Mouse (Mus musculus): ENCODE data around the gene Rftn2. TPM values are rescaled to one million over a fixed set of nuclear protein-coding genes. Genes with fewer than 3 reads are reported as not detected.

Rftn2 gene
- polyA plus RNA-seq, 1 experiment from 2014 or later, result 20.5 TPM

GRCm38 (mm10) chr1:55194064-55194915, 32.3 kb downstream of the Rftn2 start:
- no peak overlapping the region for H3K4me3 ChIP-seq (ENCODE audit: low read depth, low read length)
- DNase-seq (ENCODE audit: low spot score), result no peak
- H3K4me2 ChIP-seq (ENCODE audit: low read depth, low read length), result no peak overlapping the region
- no peaks in the 10 kb centered on the region for H3K4me1 ChIP-seq (ENCODE audit: control insufficient read depth, insufficient read depth, low read length)
- no peaks in the 10 kb centered on the region for H3K27me3 ChIP-seq (ENCODE audit: control insufficient read depth, insufficient read depth, low read length)
- no peaks in the 10 kb centered on the region for H3K9me3 ChIP-seq (replicated peaks; ENCODE audit: control insufficient read depth, low read length)
- no peaks in the 10 kb centered on the region for H3K36me3 ChIP-seq (replicated peaks; ENCODE audit: control insufficient read depth, insufficient read depth, low read depth, low read length)
- H3K27ac ChIP-seq (replicated peaks; ENCODE audit: low read depth, low read length), result no peak overlapping the region
- WGBS, result 38% methylated on average over 19 of the region's 19 CpGs
- no peak for ATAC-seq (replicated peaks; ENCODE audit: insufficient number of reproducible peaks, low FRiP score, low TSS enrichment, low read depth)
- H3K9ac ChIP-seq (replicated peaks; ENCODE audit: low read length), result no peak overlapping the region

GRCm38 (mm10) chr1:55193316-55193715, 33.3 kb downstream of the Rftn2 start:
- DNase-seq (ENCODE audit: low spot score) (peak; percentile 79), ATAC-seq (replicated peaks; ENCODE audit: insufficient number of reproducible peaks, low FRiP score, low TSS enrichment, low read depth) (peak; percentile 78)
- no peaks in the 10 kb centered on the region for H3K9me3 ChIP-seq (replicated peaks; ENCODE audit: control insufficient read depth, low read length)
- no peaks in the 10 kb centered on the region for H3K4me1 ChIP-seq (ENCODE audit: control insufficient read depth, insufficient read depth, low read length)
- no peaks in the 10 kb centered on the region for H3K27me3 ChIP-seq (ENCODE audit: control insufficient read depth, insufficient read depth, low read length)
- no peak overlapping the region for H3K4me3 ChIP-seq (ENCODE audit: low read depth, low read length)
- H3K36me3 ChIP-seq (replicated peaks; ENCODE audit: control insufficient read depth, insufficient read depth, low read depth, low read length), result no peaks in the 10 kb centered on the region
- 19% methylated on average over 2 of the region's 2 CpGs for WGBS
- H3K9ac ChIP-seq (replicated peaks; ENCODE audit: low read length), result no peak overlapping the region
- H3K27ac ChIP-seq (replicated peaks; ENCODE audit: low read depth, low read length), result peak overlapping the region; percentile 57
- H3K4me2 ChIP-seq (ENCODE audit: low read depth, low read length), result no peak overlapping the region

GRCm38 (mm10) chr1:55192824-55193223, 33.8 kb downstream of the Rftn2 start:
- 53% methylated on average over 3 of the region's 3 CpGs for WGBS

GRCm38 (mm10) chr1:55192015-55192414, 34.6 kb downstream of the Rftn2 start:
- Histone ChIP-seq H3K4me2 (ENCODE audit: low read depth, low read length) (peak overlapping the region; percentile 32), H3K36me3 (replicated peaks; ENCODE audit: control insufficient read depth, insufficient read depth, low read depth, low read length) (no peaks in the 10 kb centered on the region), H3K9me3 (replicated peaks; ENCODE audit: control insufficient read depth, low read length) (no peaks in the 10 kb centered on the region), H3K9ac (replicated peaks; ENCODE audit: low read length) (peak overlapping the region; percentile 20; the same call in 1 of the 2 replicates), H3K4me3 (ENCODE audit: low read depth, low read length) (peak overlapping the region; percentile 20; the same call in 1 of the 2 replicates), H3K27me3 (ENCODE audit: control insufficient read depth, insufficient read depth, low read length) (no peaks in the 10 kb centered on the region), H3K27ac (replicated peaks; ENCODE audit: low read depth, low read length) (peak overlapping the region; percentile 49; the same call in 1 of the 2 replicates), H3K4me1 (ENCODE audit: control insufficient read depth, insufficient read depth, low read length) (no peaks in the 10 kb centered on the region)
- 12% methylated on average over 8 of the region's 8 CpGs for WGBS
- peak; percentile 19; the same call in 1 of the 2 replicates for ATAC-seq (replicated peaks; ENCODE audit: insufficient number of reproducible peaks, low FRiP score, low TSS enrichment, low read depth)
- no peak for DNase-seq (ENCODE audit: low spot score)

More at GRCm38 (mm10) chr1:55192824-55193223, 33.8 kb downstream of the Rftn2 start:
- no peak overlapping the region for H3K4me2 ChIP-seq (ENCODE audit: low read depth, low read length)
- DNase-seq (ENCODE audit: low spot score) (no peak), ATAC-seq (replicated peaks; ENCODE audit: insufficient number of reproducible peaks, low FRiP score, low TSS enrichment, low read depth) (no peak)
- H3K9ac ChIP-seq (replicated peaks; ENCODE audit: low read length), result no peak overlapping the region
- peak overlapping the region; percentile 57 for H3K27ac ChIP-seq (replicated peaks; ENCODE audit: low read depth, low read length)
- H3K9me3 ChIP-seq (replicated peaks; ENCODE audit: control insufficient read depth, low read length), result no peaks in the 10 kb centered on the region
- H3K4me3 ChIP-seq (ENCODE audit: low read depth, low read length), result no peak overlapping the region
- H3K4me1 ChIP-seq (ENCODE audit: control insufficient read depth, insufficient read depth, low read length), result no peaks in the 10 kb centered on the region
- no peaks in the 10 kb centered on the region for H3K27me3 ChIP-seq (ENCODE audit: control insufficient read depth, insufficient read depth, low read length)
- no peaks in the 10 kb centered on the region for H3K36me3 ChIP-seq (replicated peaks; ENCODE audit: control insufficient read depth, insufficient read depth, low read depth, low read length)

- no peak overlapping the region for H3K27ac ChIP-seq (replicated peaks; ENCODE audit: low read depth, low read length)
- 33% methylated on average over 11 of the region's 11 CpGs for WGBS
- ATAC-seq (replicated peaks; ENCODE audit: insufficient number of reproducible peaks, low FRiP score, low TSS enrichment, low read depth), result no peak
Observed at GRCm38 (mm10) chr1:55186592-55187210, 39.9 kb downstream of the Rftn2 start.

GRCm38 (mm10) chr1:55185718-55186117, 40.9 kb downstream of the Rftn2 start:
- no peak for DNase-seq (ENCODE audit: low spot score)
- Histone ChIP-seq H3K9me3 (replicated peaks; ENCODE audit: control insufficient read depth, low read length) (no peaks in the 10 kb centered on the region), H3K4me2 (ENCODE audit: low read depth, low read length) (no peak overlapping the region), H3K9ac (replicated peaks; ENCODE audit: low read length) (no peak overlapping the region), H3K36me3 (replicated peaks; ENCODE audit: control insufficient read depth, insufficient read depth, low read depth, low read length) (0 out of 2 replicates have a peak, but pooled peaks cover 2% of the 10 kb centered on the region), H3K27ac (replicated peaks; ENCODE audit: low read depth, low read length) (no peak overlapping the region), H3K4me3 (ENCODE audit: low read depth, low read length) (no peak overlapping the region), H3K27me3 (ENCODE audit: control insufficient read depth, insufficient read depth, low read length) (no peaks in the 10 kb centered on the region), H3K4me1 (ENCODE audit: control insufficient read depth, insufficient read depth, low read length) (no peaks in the 10 kb centered on the region)
- 82% methylated on average over 6 of the region's 6 CpGs for WGBS
- ATAC-seq (replicated peaks; ENCODE audit: insufficient number of reproducible peaks, low FRiP score, low TSS enrichment, low read depth), result no peak

More at GRCm38 (mm10) chr1:55186592-55187210, 39.9 kb downstream of the Rftn2 start:
- Histone ChIP-seq H3K4me2 (ENCODE audit: low read depth, low read length) (no peak overlapping the region), H3K9me3 (replicated peaks; ENCODE audit: control insufficient read depth, low read length) (no peaks in the 10 kb centered on the region), H3K4me1 (ENCODE audit: control insufficient read depth, insufficient read depth, low read length) (no peaks in the 10 kb centered on the region), H3K9ac (replicated peaks; ENCODE audit: low read length) (no peak overlapping the region), H3K36me3 (replicated peaks; ENCODE audit: control insufficient read depth, insufficient read depth, low read depth, low read length) (no peaks in the 10 kb centered on the region), H3K4me3 (ENCODE audit: low read depth, low read length) (no peak overlapping the region), H3K27me3 (ENCODE audit: control insufficient read depth, insufficient read depth, low read length) (no peaks in the 10 kb centered on the region)
- DNase-seq (ENCODE audit: low spot score), result no peak

GRCm38 (mm10) chr1:55182392-55182791, 44.2 kb downstream of the Rftn2 start:
- Histone ChIP-seq H3K4me2 (ENCODE audit: low read depth, low read length) (no peak overlapping the region), H3K36me3 (replicated peaks; ENCODE audit: control insufficient read depth, insufficient read depth, low read depth, low read length) (0 out of 2 replicates have a peak, but pooled peaks cover 2% of the 10 kb centered on the region), H3K9ac (replicated peaks; ENCODE audit: low read length) (no peak overlapping the region), H3K4me3 (ENCODE audit: low read depth, low read length) (no peak overlapping the region), H3K27ac (replicated peaks; ENCODE audit: low read depth, low read length) (no peak overlapping the region), H3K4me1 (ENCODE audit: control insufficient read depth, insufficient read depth, low read length) (no peaks in the 10 kb centered on the region), H3K9me3 (replicated peaks; ENCODE audit: control insufficient read depth, low read length) (no peaks in the 10 kb centered on the region), H3K27me3 (ENCODE audit: control insufficient read depth, insufficient read depth, low read length) (no peaks in the 10 kb centered on the region)
- ATAC-seq (replicated peaks; ENCODE audit: insufficient number of reproducible peaks, low FRiP score, low TSS enrichment, low read depth) (no peak), DNase-seq (ENCODE audit: low spot score) (no peak)
- 65% methylated on average over 5 of the region's 5 CpGs for WGBS
